Mouse (Mus musculus): ENCODE measurements around the gene Rinl. TPM values are rescaled to one million over a fixed set of nuclear protein-coding genes. Genes with fewer than 3 reads are reported as not detected.
A peak's percentile ranks its signal among the peaks of the same experiment; 100 is the strongest.

Gene Rinl
- polyA plus RNA-seq, 1 experiment from 2014 or later, result 4.3 TPM

DNA sequence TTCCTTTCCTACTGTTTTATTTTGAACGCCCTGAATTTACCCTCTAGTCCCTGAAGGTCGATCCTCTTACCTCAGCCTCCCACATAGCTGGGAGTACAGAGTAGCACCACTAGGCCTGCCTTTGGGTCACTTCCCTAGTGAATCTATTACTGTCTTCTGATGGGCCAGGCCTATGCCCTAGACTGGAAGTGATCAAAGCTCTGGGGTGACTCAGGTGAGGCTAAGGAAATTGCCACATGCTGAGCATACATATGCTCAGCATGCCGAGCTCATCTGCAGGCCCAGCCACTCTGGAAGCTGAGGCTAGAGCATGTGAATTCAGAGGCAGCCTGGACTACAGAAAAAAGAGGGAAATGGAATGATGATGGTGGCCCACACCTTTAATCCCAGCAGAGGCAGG lies 15.6 kb upstream of the Rinl start:
- Histone ChIP-seq H3K9ac (ENCODE audit: low read length) (no peak overlapping the region), H3K9me3 (ENCODE audit: control insufficient read depth, low read length) (no peaks in the 10 kb centered on the region), H3K27ac (ENCODE audit: low read depth) (no peak overlapping the region), H3K4me2 (ENCODE audit: low read length) (no peak overlapping the region), H3K36me3 (ENCODE audit: control insufficient read depth, insufficient read depth, low read length) (peaks cover 6% of the 10 kb centered on the region), H3K27me3 (replicated peaks; ENCODE audit: control insufficient read depth, insufficient read depth, low read length) (no peaks in the 10 kb centered on the region), H3K4me3 (ENCODE audit: low read depth, low read length) (no peak overlapping the region), H3K4me1 (replicated peaks; ENCODE audit: control insufficient read depth, insufficient read depth, low read length) (no peaks in the 10 kb centered on the region)
- DNase-seq (ENCODE audit: low spot score) (no peak), ATAC-seq (replicated peaks; ENCODE audit: low FRiP score, low TSS enrichment, low read depth) (no peak)
- 75% methylated on average over 3 of the region's 3 CpGs for WGBS

DNA sequence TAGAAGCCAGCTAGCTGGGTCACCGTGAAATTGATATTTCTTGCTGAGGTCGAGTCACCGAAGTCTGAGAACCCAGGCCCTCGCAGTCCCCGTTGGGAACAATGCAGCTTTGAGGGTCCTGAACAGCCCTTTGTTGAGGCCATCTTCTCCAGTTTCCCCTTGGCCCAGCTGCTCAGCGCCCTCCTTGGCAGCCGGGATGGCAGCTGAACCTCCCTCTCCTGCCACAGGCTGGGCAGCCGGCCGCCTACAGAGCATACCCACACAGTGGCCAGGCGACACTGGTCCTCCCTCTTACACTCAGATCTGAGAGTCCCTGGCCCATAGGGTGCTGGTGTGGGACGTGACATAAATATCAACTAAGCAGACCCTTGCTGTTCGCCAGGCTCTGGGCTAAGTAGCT lies 14.6 kb upstream of the Rinl start:
- Histone ChIP-seq H3K4me1 (replicated peaks; ENCODE audit: control insufficient read depth, insufficient read depth, low read length) (no peaks in the 10 kb centered on the region), H3K4me2 (ENCODE audit: low read length) (no peak overlapping the region), H3K27ac (ENCODE audit: low read depth) (no peak overlapping the region), H3K9me3 (ENCODE audit: control insufficient read depth, low read length) (no peaks in the 10 kb centered on the region), H3K27me3 (replicated peaks; ENCODE audit: control insufficient read depth, insufficient read depth, low read length) (no peaks in the 10 kb centered on the region), H3K36me3 (ENCODE audit: control insufficient read depth, insufficient read depth, low read length) (peaks cover 6% of the 10 kb centered on the region), H3K4me3 (ENCODE audit: low read depth, low read length) (no peak overlapping the region), H3K9ac (ENCODE audit: low read length) (no peak overlapping the region)
- WGBS, result 81% methylated on average over 12 of the region's 12 CpGs
- ATAC-seq (replicated peaks; ENCODE audit: low FRiP score, low TSS enrichment, low read depth), result no peak
- no peak for DNase-seq (ENCODE audit: low spot score)

DNA sequence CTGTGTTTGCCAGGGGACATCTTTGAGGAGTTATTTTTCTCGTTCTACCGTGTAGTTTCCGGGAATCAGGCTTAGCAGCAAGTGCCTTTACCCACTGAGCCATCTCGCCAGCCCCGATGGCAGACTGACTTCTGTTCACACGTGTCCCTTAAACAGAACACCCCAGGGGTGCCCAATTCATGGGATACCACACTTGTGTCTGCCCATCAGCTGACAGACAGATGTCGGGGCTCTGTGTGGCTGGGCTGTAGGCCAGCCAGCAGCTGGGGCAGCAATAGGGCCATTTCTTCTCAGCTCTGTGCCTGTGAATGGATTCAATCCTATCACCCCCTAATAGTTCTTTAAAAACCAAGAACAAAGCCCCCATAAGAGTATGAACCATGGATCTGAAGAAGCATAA lies 13.6 kb upstream of the Rinl start:
- H3K9ac ChIP-seq (ENCODE audit: low read length), result no peak overlapping the region
- no peak overlapping the region for H3K27ac ChIP-seq (ENCODE audit: low read depth)
- H3K9me3 ChIP-seq (ENCODE audit: control insufficient read depth, low read length), result no peaks in the 10 kb centered on the region
- peaks cover 6% of the 10 kb centered on the region for H3K36me3 ChIP-seq (ENCODE audit: control insufficient read depth, insufficient read depth, low read length)
- H3K4me2 ChIP-seq (ENCODE audit: low read length), result no peak overlapping the region
- DNase-seq (ENCODE audit: low spot score) (no peak), ATAC-seq (replicated peaks; ENCODE audit: low FRiP score, low TSS enrichment, low read depth) (no peak)
- 85% methylated on average over 7 of the region's 7 CpGs for WGBS
- H3K4me3 ChIP-seq (ENCODE audit: low read depth, low read length), result no peak overlapping the region
- H3K27me3 ChIP-seq (replicated peaks; ENCODE audit: control insufficient read depth, insufficient read depth, low read length), result no peaks in the 10 kb centered on the region
- peaks cover under 1% of the 10 kb centered on the region; the same call in 1 of the 2 replicates for H3K4me1 ChIP-seq (replicated peaks; ENCODE audit: control insufficient read depth, insufficient read depth, low read length)

DNA sequence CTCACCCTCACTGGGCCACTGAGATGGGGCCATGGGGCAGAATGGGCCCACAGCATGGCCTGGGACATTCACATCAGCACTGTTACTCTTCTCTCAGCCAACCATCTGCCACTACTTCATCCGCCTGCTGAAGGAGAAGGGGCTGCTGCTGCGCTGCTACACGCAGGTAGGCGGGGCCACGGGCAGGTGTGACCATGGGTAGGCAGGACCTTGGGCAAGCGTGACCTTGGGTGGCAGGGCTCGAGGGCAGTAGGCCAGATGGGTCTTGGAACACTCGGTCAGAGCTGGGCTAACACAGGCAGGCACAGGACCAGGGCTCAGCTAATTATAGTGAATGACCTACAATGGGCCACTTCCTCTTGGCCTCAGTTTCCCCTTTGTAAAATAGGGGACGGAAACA lies 9.9 kb upstream of the Rinl start:
- no peak for DNase-seq (ENCODE audit: low spot score)

DNA sequence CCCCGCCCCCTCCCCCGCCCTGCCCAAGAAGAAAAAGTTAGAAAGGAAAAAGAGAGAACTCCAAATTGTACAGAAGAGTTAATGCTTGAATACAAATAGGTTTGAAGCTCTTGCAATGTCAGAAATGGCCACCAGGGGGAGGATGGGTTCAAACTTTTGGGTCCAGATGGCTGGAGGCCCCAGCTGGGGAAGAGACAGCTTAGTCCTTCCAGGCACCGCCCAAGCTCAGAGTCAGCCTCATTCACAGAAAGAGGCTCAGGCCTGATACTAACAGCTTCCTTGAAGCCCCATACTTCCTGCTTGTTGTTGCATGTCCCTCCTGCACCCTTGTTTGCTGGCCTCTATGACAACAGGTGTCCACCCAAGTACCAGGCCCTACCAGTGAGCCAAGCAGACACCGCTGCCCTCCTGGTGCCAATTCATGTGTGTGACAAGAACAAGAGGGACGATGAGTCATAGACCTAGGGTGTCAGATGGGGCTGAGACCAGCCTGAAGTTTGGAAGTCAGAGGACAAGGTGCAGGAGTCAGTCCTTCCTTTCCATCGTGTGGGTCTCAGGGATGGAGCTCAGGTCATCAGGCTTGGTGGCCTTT lies 8.6 kb upstream of the Rinl start:
- H3K36me3 ChIP-seq (ENCODE audit: control insufficient read depth, insufficient read depth, low read length), result peaks cover 17% of the 10 kb centered on the region
- peaks cover 7% of the 10 kb centered on the region for H3K4me1 ChIP-seq (replicated peaks; ENCODE audit: control insufficient read depth, insufficient read depth, low read length)
- H3K27ac ChIP-seq (ENCODE audit: low read depth), result no peak overlapping the region; the same call in 1 of the 2 replicates
- no peak overlapping the region for H3K4me2 ChIP-seq (ENCODE audit: low read length)
- 46% methylated on average over 6 of the region's 6 CpGs for WGBS
- no peaks in the 10 kb centered on the region for H3K27me3 ChIP-seq (replicated peaks; ENCODE audit: control insufficient read depth, insufficient read depth, low read length)
- peak; percentile 98 for DNase-seq (ENCODE audit: low spot score)
- peak; percentile 78 for ATAC-seq (replicated peaks; ENCODE audit: low FRiP score, low TSS enrichment, low read depth)
- no peak overlapping the region for H3K9ac ChIP-seq (ENCODE audit: low read length)
- no peak overlapping the region for H3K4me3 ChIP-seq (ENCODE audit: low read depth, low read length)
- no peaks in the 10 kb centered on the region for H3K9me3 ChIP-seq (ENCODE audit: control insufficient read depth, low read length)

More for the DNA sequence above, 9.9 kb upstream of the Rinl start:
- Histone ChIP-seq H3K4me3 (ENCODE audit: low read depth, low read length) (no peak overlapping the region), H3K9ac (ENCODE audit: low read length) (no peak overlapping the region), H3K27me3 (replicated peaks; ENCODE audit: control insufficient read depth, insufficient read depth, low read length) (no peaks in the 10 kb centered on the region), H3K36me3 (ENCODE audit: control insufficient read depth, insufficient read depth, low read length) (peaks cover 15% of the 10 kb centered on the region), H3K27ac (ENCODE audit: low read depth) (no peak overlapping the region), H3K4me2 (ENCODE audit: low read length) (no peak overlapping the region), H3K9me3 (ENCODE audit: control insufficient read depth, low read length) (no peaks in the 10 kb centered on the region), H3K4me1 (replicated peaks; ENCODE audit: control insufficient read depth, insufficient read depth, low read length) (peaks cover 7% of the 10 kb centered on the region)
- ATAC-seq (replicated peaks; ENCODE audit: low FRiP score, low TSS enrichment, low read depth), result no peak
- 83% methylated on average over 9 of the region's 9 CpGs for WGBS

DNA sequence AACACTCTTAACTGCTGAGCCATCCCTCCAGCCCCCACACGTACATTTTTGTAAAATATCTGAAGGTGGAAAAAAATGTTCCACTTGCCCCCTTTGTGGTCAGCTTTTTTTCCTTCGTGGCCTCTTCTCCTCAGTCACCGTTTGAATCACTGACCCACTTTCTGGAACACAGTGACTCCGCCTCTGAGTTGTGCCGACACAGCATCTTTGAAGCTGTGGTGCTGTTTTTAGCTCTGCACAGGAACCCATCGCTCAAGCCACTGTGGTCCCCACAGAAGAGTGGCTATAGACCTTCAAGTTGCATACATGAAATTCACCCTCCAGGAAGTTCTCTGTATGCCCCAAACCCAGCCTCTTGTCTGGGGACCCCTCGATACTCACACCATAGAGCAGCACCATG lies 7.9 kb upstream of the Rinl start:
- Histone ChIP-seq H3K9me3 (ENCODE audit: control insufficient read depth, low read length) (no peaks in the 10 kb centered on the region), H3K27me3 (replicated peaks; ENCODE audit: control insufficient read depth, insufficient read depth, low read length) (no peaks in the 10 kb centered on the region), H3K4me3 (ENCODE audit: low read depth, low read length) (no peak overlapping the region), H3K4me2 (ENCODE audit: low read length) (no peak overlapping the region), H3K27ac (ENCODE audit: low read depth) (no peak overlapping the region), H3K9ac (ENCODE audit: low read length) (no peak overlapping the region), H3K36me3 (ENCODE audit: control insufficient read depth, insufficient read depth, low read length) (peaks cover 17% of the 10 kb centered on the region), H3K4me1 (replicated peaks; ENCODE audit: control insufficient read depth, insufficient read depth, low read length) (peaks cover 7% of the 10 kb centered on the region)
- DNase-seq (ENCODE audit: low spot score) (no peak), ATAC-seq (replicated peaks; ENCODE audit: low FRiP score, low TSS enrichment, low read depth) (no peak)
- 78% methylated on average over 7 of the region's 7 CpGs for WGBS

DNA sequence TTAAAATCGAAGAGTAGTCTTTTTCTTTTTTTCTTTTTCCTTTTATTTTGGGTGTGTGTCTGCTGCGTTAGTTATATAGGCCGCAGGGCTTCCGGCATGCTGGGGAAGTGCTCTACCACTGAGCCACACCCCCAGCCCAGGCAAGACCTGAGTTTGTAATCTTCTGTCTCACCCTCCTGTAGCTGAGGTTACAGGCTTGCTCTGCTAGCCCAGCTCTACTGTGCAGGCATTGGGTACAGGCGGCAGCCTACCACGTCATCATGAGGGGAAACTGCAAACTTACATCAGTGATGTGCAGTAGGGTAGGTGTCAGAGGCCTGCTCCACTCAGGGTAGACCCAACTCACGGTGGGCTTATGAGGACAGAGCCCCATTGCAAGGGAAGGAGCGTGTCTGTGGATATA lies 7.5 kb upstream of the Rinl start:
- WGBS, result 90% methylated on average over 8 of the region's 8 CpGs
- ATAC-seq (replicated peaks; ENCODE audit: low FRiP score, low TSS enrichment, low read depth), result no peak
- H3K27ac ChIP-seq (ENCODE audit: low read depth), result no peak overlapping the region

DNA sequence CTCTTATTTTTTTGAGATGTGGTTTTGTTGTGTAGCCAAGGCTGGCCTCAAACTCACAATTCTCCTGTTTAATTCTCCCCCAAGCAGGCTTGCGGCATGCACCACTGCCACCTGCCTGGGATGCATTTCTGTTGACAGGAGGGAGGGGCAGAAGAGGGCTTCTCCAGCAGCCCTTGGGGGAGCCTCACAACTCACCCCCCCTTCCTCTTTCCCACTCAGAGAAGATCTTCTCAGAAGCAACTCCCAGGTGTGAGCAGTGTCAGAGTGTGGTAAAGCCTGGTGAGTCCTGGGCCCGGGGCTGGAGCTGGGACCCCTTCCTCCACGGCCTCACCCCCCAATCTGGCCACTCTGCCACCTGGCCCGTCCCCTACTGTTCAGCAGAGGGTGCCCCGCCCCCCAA lies 3.6 kb upstream of the Rinl start:
- no peak for DNase-seq (ENCODE audit: low spot score)
- H3K9ac ChIP-seq (ENCODE audit: low read length), result no peak overlapping the region
- no peak overlapping the region for H3K4me3 ChIP-seq (ENCODE audit: low read depth, low read length)
- WGBS, result 70% methylated on average over 5 of the region's 5 CpGs
- no peak overlapping the region for H3K27ac ChIP-seq (ENCODE audit: low read depth)
- no peaks in the 10 kb centered on the region for H3K27me3 ChIP-seq (replicated peaks; ENCODE audit: control insufficient read depth, insufficient read depth, low read length)
- ATAC-seq (replicated peaks; ENCODE audit: low FRiP score, low TSS enrichment, low read depth), result no peak
- peaks cover 17% of the 10 kb centered on the region; the same call in 1 of the 2 replicates for H3K36me3 ChIP-seq (ENCODE audit: control insufficient read depth, insufficient read depth, low read length)
- H3K9me3 ChIP-seq (ENCODE audit: control insufficient read depth, low read length), result no peaks in the 10 kb centered on the region
- H3K4me1 ChIP-seq (replicated peaks; ENCODE audit: control insufficient read depth, insufficient read depth, low read length), result peaks cover 19% of the 10 kb centered on the region
- no peak overlapping the region for H3K4me2 ChIP-seq (ENCODE audit: low read length)

More for the DNA sequence above, 7.5 kb upstream of the Rinl start:
- Histone ChIP-seq H3K36me3 (ENCODE audit: control insufficient read depth, insufficient read depth, low read length) (peaks cover 17% of the 10 kb centered on the region), H3K9ac (ENCODE audit: low read length) (no peak overlapping the region), H3K4me2 (ENCODE audit: low read length) (no peak overlapping the region), H3K9me3 (ENCODE audit: control insufficient read depth, low read length) (no peaks in the 10 kb centered on the region), H3K4me3 (ENCODE audit: low read depth, low read length) (no peak overlapping the region), H3K27me3 (replicated peaks; ENCODE audit: control insufficient read depth, insufficient read depth, low read length) (no peaks in the 10 kb centered on the region), H3K4me1 (replicated peaks; ENCODE audit: control insufficient read depth, insufficient read depth, low read length) (peaks cover 7% of the 10 kb centered on the region)
- no peak for DNase-seq (ENCODE audit: low spot score)

DNA sequence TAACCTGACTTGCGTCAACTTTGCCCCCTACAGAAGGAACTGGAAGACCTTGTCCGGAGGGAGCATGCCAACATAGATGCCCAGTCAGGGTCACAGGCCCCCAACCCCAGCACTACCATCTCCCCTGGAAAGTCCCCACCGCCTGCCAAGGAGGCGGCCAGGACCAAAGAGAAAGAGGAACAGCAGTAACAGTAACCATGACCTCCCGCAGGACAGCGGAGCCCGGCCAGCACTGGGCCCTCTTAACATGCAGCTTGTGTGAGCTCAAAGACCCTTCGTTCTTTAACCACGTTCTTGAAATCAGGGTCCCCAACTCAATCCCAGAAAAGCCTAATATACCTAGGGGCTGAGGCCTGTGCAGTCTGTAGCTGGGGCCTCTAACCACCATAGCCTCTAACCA lies 885 bp upstream of the Rinl start:
- WGBS, result 95% methylated on average over 9 of the region's 9 CpGs
- Histone ChIP-seq H3K27ac (ENCODE audit: low read depth) (no peak overlapping the region), H3K4me2 (ENCODE audit: low read length) (no peak overlapping the region), H3K4me3 (ENCODE audit: low read depth, low read length) (no peak overlapping the region), H3K9ac (ENCODE audit: low read length) (no peak overlapping the region), H3K36me3 (ENCODE audit: control insufficient read depth, insufficient read depth, low read length) (peaks cover 16% of the 10 kb centered on the region; the same call in 1 of the 2 replicates), H3K9me3 (ENCODE audit: control insufficient read depth, low read length) (no peaks in the 10 kb centered on the region), H3K27me3 (replicated peaks; ENCODE audit: control insufficient read depth, insufficient read depth, low read length) (no peaks in the 10 kb centered on the region), H3K4me1 (replicated peaks; ENCODE audit: control insufficient read depth, insufficient read depth, low read length) (peaks cover 18% of the 10 kb centered on the region)
- no peak for ATAC-seq (replicated peaks; ENCODE audit: low FRiP score, low TSS enrichment, low read depth)
- no peak for DNase-seq (ENCODE audit: low spot score)
